Mouse (Mus musculus): ENCODE measurements around the gene Olfr1217.

GRCm38 (mm10) chr2:89081487-89081886 lies 49.6 kb upstream of the Olfr1217 start:
- TF ChIP-seq CTCF (IDR thresholded peaks at IDR 0.05; ENCODE audit: insufficient read depth, low read length) (no peak), POLR2A (IDR thresholded peaks at IDR 0.05; ENCODE audit: borderline replicate concordance, extremely low read depth, low read depth, low read length) (no peak)
